Mouse (Mus musculus) induced T-regulatory cell, adult 2 months (primary cell): ENCODE measurements around the gene Tnni3.
"Not testable (repeated sequence)": the region's sequence is repeated elsewhere in the genome, so short reads cannot be mapped to it uniquely, and the experiment has no call there.

Experiments
- DNase-seq: peaks from one replicate; pipeline ENCODE4 v3.0.0-alpha.2; 2012; ENCODE audit warnings: low read depth

Tnni3 gene

GRCm38 (mm10) chr7:4524212-4524922 is at the start of gene Tnni3:
Tnni3 (minus strand) TSS chr7:4524229.
- peak; percentile 86 for DNase-seq

- not testable (repeated sequence) for DNase-seq
Measured at GRCm38 (mm10) chr7:4572361-4572760, 48.3 kb upstream of the Tnni3 start.

- peak; percentile 33 for DNase-seq
Measured at GRCm38 (mm10) chr7:4562660-4563059, 38.6 kb upstream of the Tnni3 start.

GRCm38 (mm10) chr7:4557167-4557560 is 33.1 kb upstream of the Tnni3 start:
- DNase-seq = no peak

GRCm38 (mm10) chr7:4556256-4557166 is 32.5 kb upstream of the Tnni3 start:
- DNase-seq = peak; percentile 95

DNA sequence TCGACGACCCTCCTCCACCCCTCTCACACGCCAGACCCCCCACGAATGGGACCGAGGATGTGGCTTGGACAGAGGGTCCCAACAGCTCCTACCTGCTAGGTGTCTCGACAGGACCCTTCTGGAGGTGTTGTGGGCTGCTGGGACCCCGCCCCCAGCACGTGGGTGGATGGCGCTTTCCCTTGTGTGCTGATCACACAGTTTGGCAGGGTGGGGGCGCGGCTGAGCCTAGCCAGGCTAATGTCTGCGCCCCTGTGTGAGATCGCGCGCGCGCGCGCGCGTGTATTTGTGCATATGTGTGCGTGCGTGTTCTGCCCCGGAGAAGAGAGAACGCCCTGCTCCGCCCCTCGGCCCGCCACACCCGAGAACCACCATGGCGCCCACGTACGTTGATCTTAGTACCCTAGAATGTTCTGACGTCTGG is 23.2 kb upstream of the Tnni3 start, which contains the start of gene Syt5:
Gene Syt5 (minus strand): TSS at position 321 of the 421 bp plus-strand sequence.
- no peak for DNase-seq

GRCm38 (mm10) chr7:4546591-4547131 is 22.6 kb upstream of the Tnni3 start:
- DNase-seq = peak; percentile 47

DNA sequence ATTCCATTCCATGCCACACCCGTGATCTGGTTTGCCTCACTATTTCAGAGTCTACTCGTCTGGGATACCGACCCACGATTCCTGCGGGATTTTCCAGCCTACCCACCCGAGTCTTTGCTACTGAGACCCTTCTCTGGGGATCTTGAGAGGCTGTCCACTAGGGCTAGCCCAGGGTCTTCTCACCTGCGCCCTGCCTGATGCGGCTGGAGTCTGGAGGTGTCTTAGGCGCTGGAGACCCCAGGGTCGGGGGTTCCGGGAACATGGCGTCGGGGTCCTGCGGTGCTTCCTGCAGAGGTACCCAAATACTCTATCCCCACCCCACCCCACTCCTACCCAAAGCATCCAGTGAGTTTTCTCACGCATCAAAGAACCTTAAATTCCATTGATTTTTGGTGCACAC is 22.0 kb upstream of the Tnni3 start:
- no peak for DNase-seq

- DNase-seq = no peak
Measured at GRCm38 (mm10) chr7:4542013-4542412, 18.0 kb upstream of the Tnni3 start.

DNA sequence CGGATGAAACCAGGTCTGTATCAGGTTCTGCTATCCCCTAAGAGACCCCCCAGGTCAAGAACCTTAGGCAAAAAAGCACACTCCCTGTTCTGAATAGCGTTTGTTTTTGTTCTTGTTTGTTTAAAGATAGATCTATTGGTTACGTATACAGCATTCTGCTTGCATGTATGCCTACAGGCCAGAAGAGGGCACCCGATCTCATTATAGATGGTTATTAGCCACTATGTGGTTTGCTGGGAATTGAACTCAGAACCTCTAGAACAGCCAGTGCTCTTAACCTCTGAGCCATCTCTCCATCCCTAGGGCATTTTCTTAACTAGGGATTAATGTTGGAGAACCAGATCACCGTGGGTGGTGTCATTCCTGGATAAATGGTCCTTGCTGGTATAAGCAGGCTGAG is 17.3 kb upstream of the Tnni3 start:
- DNase-seq = no peak

DNA sequence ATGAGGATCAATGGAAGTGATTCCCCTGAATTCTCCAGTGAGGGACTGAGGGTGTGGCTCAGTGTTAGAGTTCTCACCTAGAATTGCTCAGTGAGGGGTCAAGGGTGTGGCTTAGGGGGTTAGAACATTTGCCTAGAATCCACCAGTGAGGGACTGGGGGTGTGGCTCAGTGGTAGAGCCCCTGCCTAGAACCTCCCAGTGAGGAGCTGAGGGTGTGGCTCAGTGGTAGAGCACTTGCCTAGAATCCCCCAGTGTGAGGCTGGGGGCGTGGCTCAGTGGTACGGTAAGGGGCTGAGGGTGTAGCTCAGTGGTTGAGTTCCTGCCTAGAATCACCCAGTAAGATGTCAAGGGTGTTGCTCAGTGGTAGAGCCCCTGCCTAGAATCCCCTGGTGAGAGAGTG is 15.0 kb upstream of the Tnni3 start:
- DNase-seq = no peak

- no peak for DNase-seq
Measured at GRCm38 (mm10) chr7:4537181-4537580, 13.2 kb upstream of the Tnni3 start.

DNA sequence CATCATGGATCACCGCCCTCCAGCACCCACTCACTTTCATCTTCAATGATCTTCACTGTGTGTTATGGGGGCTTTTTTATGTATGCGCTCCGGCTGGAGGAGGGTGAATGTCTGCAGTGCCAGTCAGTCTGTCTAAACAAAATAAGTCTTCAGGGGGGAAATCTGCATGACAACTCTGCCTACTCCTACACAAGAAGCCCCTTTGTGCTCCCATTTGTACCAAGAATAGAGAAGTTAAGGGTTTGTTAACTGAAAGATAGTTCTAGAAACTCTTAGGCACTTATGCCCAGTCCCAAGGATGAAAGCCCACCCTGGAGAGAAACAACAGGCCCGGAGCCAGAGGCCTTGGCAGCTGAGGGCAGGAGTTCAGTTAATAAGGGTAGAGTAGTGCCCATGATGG is 12.3 kb upstream of the Tnni3 start:
- DNase-seq = no peak

DNA sequence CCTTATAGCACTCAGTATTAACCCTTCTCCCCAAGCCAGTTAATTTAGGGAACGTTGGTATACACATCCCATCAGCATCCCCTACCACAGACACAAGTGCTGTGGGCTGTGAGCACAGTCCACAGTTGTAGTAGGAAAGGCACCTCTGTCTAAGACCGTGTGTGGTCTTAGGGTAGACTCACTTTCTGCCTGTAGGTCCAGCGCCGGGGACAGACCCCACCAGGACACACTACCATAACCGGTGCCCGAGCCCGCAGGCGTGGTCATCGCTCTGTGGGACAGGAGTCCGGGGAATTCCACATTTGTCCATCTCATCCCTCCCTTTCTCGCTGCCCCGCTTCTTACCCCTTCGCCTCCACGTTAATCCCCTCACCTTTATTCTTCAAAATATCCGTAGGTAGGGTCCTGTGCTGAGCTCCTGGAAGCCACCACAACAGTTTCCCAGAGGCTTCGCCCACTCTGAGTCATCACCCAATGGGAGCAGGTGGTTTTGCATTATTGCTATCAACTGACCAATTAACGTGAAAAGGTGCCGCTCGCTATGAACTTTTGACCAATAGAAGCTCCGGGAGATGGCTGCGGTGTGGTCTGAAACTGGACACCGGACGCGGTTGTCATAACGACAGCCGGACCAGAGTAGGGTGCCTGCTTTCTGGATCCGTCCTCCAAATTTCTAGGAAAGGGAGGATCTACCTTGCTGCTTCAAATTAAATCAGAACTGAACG is 8.1 kb upstream of the Tnni3 start, which contains the start of gene Dnaaf3:
Gene Dnaaf3 (minus strand): TSS at position 449 of the 725 bp plus-strand sequence.
- DNase-seq = no peak

GRCm38 (mm10) chr7:4530166-4530565 is 6.1 kb upstream of the Tnni3 start:
- DNase-seq = not testable (repeated sequence)

GRCm38 (mm10) chr7:4527302-4527689 is 3.3 kb upstream of the Tnni3 start:
- DNase-seq = no peak

DNA sequence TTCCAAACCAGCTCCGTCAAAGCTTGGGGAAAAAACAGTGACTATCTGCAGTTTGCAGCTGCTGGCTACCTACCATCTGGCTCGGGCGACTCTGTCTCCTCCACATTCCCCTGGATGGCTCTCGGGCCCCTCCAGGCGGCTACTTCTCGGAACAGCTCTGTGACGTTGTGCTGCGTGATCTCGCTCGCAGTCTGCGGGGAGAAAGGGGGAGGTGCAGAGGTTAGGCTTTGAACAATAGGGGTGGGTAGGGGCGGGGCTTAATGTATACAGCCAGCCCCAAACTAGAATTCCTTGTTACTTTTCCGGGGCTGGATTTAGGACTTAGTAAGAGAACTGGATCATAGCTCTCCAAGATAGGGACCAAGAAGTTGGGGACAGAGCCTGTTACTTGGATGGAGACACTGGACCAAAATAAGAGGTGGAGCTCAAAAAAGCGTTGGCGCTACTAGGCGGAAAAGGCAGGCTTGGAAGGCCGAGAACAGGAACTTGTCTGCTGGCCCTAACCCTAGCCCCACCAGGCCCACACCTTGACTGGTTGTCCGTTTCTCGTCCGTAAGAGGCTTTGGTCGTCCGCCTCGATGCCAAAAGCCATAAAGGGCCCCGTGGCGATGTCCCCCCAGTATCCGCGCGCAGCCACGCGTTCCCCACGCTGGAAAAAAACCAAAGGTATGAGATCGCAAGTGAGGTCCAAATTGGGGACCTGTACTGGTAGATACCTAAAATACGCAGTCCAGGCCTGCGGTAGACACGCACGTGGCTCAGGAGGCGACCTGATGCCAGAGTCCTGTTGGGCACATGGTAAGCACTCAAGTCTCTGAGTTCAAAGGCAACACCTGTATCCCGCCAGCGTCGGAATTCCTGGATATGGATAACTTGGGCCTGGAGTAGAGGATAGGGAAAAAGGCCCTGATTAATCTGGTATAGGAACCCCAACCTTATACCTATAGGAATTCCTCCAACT is 2.6 kb upstream of the Tnni3 start:
- peak; percentile 93 for DNase-seq

GRCm38 (mm10) chr7:4523205-4524130 is 561 bp downstream of the Tnni3 start:
- no peak for DNase-seq

- no peak for DNase-seq
Measured at GRCm38 (mm10) chr7:4522292-4522691, 1.7 kb downstream of the Tnni3 start.
